Mouse (Mus musculus) limb, embryonic 14.5 days (tissue): ENCODE measurements around the gene Xdh. TPM values are rescaled to one million over a fixed set of nuclear protein-coding genes. Genes with fewer than 3 reads are reported as not detected.

ENCODE experiments used
- ATAC-seq: fragments of 200-750 bp; cut with Nextera tagmentation; 2 replicates; pipeline ENCODE4 v1.8.0; 2017; ENCODE audit warnings: low read depth, moderate number of reproducible peaks, moderate TSS enrichment; ENCODE audit not compliant: low FRiP score
- DNase-seq: peaks from one replicate; pipeline ENCODE4 v3.0.0-alpha.2; 2015; ENCODE audit warnings: low spot score
- H3K27ac ChIP-seq: fragments of 300-500 bp; sonication (generic); replicated peaks from 2 replicates; pipeline ENCODE4 v1.5.1; 2014; ENCODE audit warnings: low read depth, mild to moderate bottlenecking, low read length, moderate library complexity, mixed read lengths
- H3K27me3 ChIP-seq: fragments of 300-500 bp; sonication (generic); 2 replicates; pipeline ENCODE4 v1.6.1; 2014; ENCODE audit warnings: low read length, mixed read lengths; ENCODE audit not compliant: control insufficient read depth, insufficient read depth
- H3K36me3 ChIP-seq: fragments of 300-500 bp; sonication (generic); 2 replicates; pipeline ENCODE4 v1.6.1; 2014; ENCODE audit warnings: mild to moderate bottlenecking, low read length, moderate library complexity, mixed read lengths; ENCODE audit not compliant: control insufficient read depth, insufficient read depth
- H3K4me1 ChIP-seq: fragments of 300-500 bp; sonication (generic); 2 replicates; pipeline ENCODE4 v1.6.1; 2014; ENCODE audit warnings: antibody characterized with exemption, low read length, mixed read lengths; ENCODE audit not compliant: control insufficient read depth, insufficient read depth
- H3K4me2 ChIP-seq: fragments of 300-500 bp; sonication (generic); replicated peaks from 2 replicates; pipeline ENCODE4 v1.6.1; 2014; ENCODE audit warnings: low read depth, mild to moderate bottlenecking, low read length, moderate library complexity; ENCODE audit not compliant: severe bottlenecking
- H3K4me3 ChIP-seq: fragments of 300-500 bp; sonication (generic); replicated peaks from 2 replicates; pipeline ENCODE4 v1.5.1; 2014; ENCODE audit warnings: low read length
- H3K9ac ChIP-seq: fragments of 300-500 bp; sonication (generic); 2 replicates; pipeline ENCODE4 v1.6.1; 2014; ENCODE audit warnings: mild to moderate bottlenecking, low read depth, low read length, moderate library complexity; ENCODE audit not compliant: severe bottlenecking
- H3K9me3 ChIP-seq: fragments of 300-500 bp; sonication (generic); 2 replicates; pipeline ENCODE4 v1.6.1; 2016; ENCODE audit warnings: low read length; ENCODE audit not compliant: control insufficient read depth
- POLR2A ChIP-seq: fragments of 200-500 bp; IDR thresholded peaks from 2 replicates; pipeline ENCODE4 v1.8.0; 2012; ENCODE audit warnings: inconsistent platforms, mild to moderate bottlenecking, moderate library complexity, borderline replicate concordance; ENCODE audit not compliant: insufficient read depth, insufficient read length; ENCODE audit errors: extremely low read depth
- WGBS: fragments of 180-500 bp; shearing (Covaris S2); extraction: QIAGEN DNeasy Blood & Tissue Kit; methylation state at CpG from one replicate; pipeline ENCODE4 v1.1.7; 2014; 5-methylcytosine and 5-hydroxymethylcytosine counted together
- polyA plus RNA-seq, 2 experiments: library from polyadenylated mRNA; depleted of rRNA in 1 of 2; stranded (reverse) in 1 of 2; unstranded in 1 of 2; fragments of >200 nt; fragmentation: Nextera tagmentation in 1 of 2; extraction: Ambion mirVana in 1 of 2; gene quantifications; 2 replicates each; pipeline versions ENCODE4 v1.2.1 to v1.2.3; 2012 to 2014

Xdh gene
- polyA plus RNA-seq, 2 experiments: 0.72 to 1.1 TPM

DNA sequence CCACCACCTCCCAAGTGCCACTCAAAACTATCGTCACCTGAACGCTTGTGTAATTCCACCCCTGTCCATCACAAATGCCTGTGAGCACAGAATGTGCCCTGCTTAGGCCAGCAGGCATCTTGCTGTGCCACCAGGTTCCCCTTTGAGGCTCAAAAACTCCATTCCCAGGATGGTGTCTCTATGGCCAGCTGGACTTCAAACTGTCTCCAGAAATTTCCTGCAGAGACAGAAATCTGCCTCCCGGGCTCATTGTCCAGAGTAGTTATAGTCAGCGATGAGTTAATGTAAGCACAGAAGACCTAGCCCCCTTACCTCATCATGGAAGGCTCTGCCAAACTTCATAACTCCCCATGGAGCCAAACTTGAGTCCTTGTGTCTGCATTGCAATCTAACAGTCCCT is 112.8 kb downstream of the Xdh start:
- 86% methylated on average over 4 of the region's 4 CpGs for WGBS
- no peaks in the 10 kb centered on the region for H3K27me3 ChIP-seq
- H3K4me2 ChIP-seq: no peak overlapping the region

GRCm38 (mm10) chr17:73836601-73837000 is 113.4 kb downstream of the Xdh start:
- no peak overlapping the region for H3K9ac ChIP-seq
- WGBS: 83% methylated on average over 3 of the region's 3 CpGs
- no peak for ATAC-seq
- no peak overlapping the region for H3K27ac ChIP-seq
- H3K4me3 ChIP-seq: no peak overlapping the region
- no peaks in the 10 kb centered on the region for H3K36me3 ChIP-seq
- H3K4me1 ChIP-seq: no peaks in the 10 kb centered on the region
- H3K9me3 ChIP-seq: no peaks in the 10 kb centered on the region
- H3K4me2 ChIP-seq: no peak overlapping the region
- H3K27me3 ChIP-seq: no peaks in the 10 kb centered on the region
- no peak for TF ChIP-seq POLR2A
- no peak for DNase-seq

More for the DNA sequence above, 112.8 kb downstream of the Xdh start:
- no peaks in the 10 kb centered on the region for H3K9me3 ChIP-seq
- no peaks in the 10 kb centered on the region for H3K36me3 ChIP-seq
- DNase-seq: no peak
- no peak overlapping the region for H3K27ac ChIP-seq
- H3K9ac ChIP-seq: no peak overlapping the region
- no peak for ATAC-seq
- TF ChIP-seq POLR2A: no peak
- H3K4me1 ChIP-seq: no peaks in the 10 kb centered on the region
- H3K4me3 ChIP-seq: no peak overlapping the region

Other genes with a start within 250 kb of the Xdh start
- gene Galnt14, start 239.7 kb downstream of the Xdh start, polyA plus RNA-seq (2012; rRNA removed): 4.4 and 4.9 TPM in 2 replicates
- gene Galnt14, start 239.7 kb downstream of the Xdh start, polyA plus RNA-seq (2014; fragmentation: Nextera tagmentation; extraction: Ambion mirVana): 2.4 and 3.0 TPM in 2 replicates
- 4.6 and 4.8 TPM in 2 replicates for gene Ehd3, start 146.1 kb downstream of the Xdh start, polyA plus RNA-seq (2012; rRNA removed)
- 2.8 and 3.5 TPM in 2 replicates for gene Ehd3, start 146.1 kb downstream of the Xdh start, polyA plus RNA-seq (2014; fragmentation: Nextera tagmentation; extraction: Ambion mirVana)
- 1.5 and 1.7 TPM in 2 replicates for gene Srd5a2, start 97.7 kb upstream of the Xdh start, polyA plus RNA-seq (2012; rRNA removed)
- 0.52 and 1.0 TPM in 2 replicates for gene Srd5a2, start 97.7 kb upstream of the Xdh start, polyA plus RNA-seq (2014; fragmentation: Nextera tagmentation; extraction: Ambion mirVana)